Mouse (Mus musculus) ES-E14 (cell line): ENCODE measurements around the gene Olfr904. TPM values are rescaled to one million over a fixed set of nuclear protein-coding genes. Genes with fewer than 3 reads are reported as not detected.
"Not testable (repeated sequence)": the region's sequence is repeated elsewhere in the genome, so short reads cannot be mapped to it uniquely, and the experiment has no call there.

Source experiments
- DNase-seq: peaks from one replicate; pipeline ENCODE4 v3.0.0-alpha.2; 2013; ENCODE audit warnings: low read depth, low spot score
- H3K27ac ChIP-seq: 2 replicates; pipeline ENCODE4 v1.5.1; 2012; ENCODE audit warnings: low read depth, mild to moderate bottlenecking, low read length, moderate library complexity, mixed read lengths; ENCODE audit not compliant: poor library complexity, insufficient read depth, severe bottlenecking
- H3K36me3 ChIP-seq: 2 replicates; pipeline ENCODE4 v1.6.1; 2012; ENCODE audit warnings: mild to moderate bottlenecking, low read length, moderate library complexity, mixed read lengths; ENCODE audit not compliant: control insufficient read depth, poor library complexity, insufficient read depth, severe bottlenecking
- H3K4me1 ChIP-seq, 2 experiments: fragments of 150-350 bp in 1 of 2; sonication (generic) in 1 of 2; 2 replicates each; pipeline ENCODE4 v1.6.1; 2012; ENCODE audit warnings: low read length in 2 of 2, mild to moderate bottlenecking in 1 of 2, mixed read lengths in 1 of 2; ENCODE audit not compliant: control insufficient read depth in 2 of 2, insufficient read depth in 2 of 2, poor library complexity in 1 of 2
- H3K4me3 ChIP-seq, 2 experiments: fragments of 150-350 bp in 1 of 2; sonication (generic) in 1 of 2; 2 replicates each; pipeline ENCODE4 v1.5.1; 2012; ENCODE audit warnings: low read length in 2 of 2, low read depth in 1 of 2, mild to moderate bottlenecking in 1 of 2, mixed read lengths in 1 of 2; ENCODE audit not compliant: insufficient read depth in 1 of 2, poor library complexity in 1 of 2, severe bottlenecking in 1 of 2
- H3K9ac ChIP-seq: 2 replicates; pipeline ENCODE4 v1.6.1; 2012; ENCODE audit warnings: low read depth, mild to moderate bottlenecking, low read length, mixed read lengths; ENCODE audit not compliant: poor library complexity, insufficient read depth, severe bottlenecking
- H3K9me3 ChIP-seq: fragments of 150-350 bp; sonication (generic); 2 replicates; pipeline ENCODE4 v1.6.1; 2012; ENCODE audit warnings: low read depth, mild to moderate bottlenecking, low read length; ENCODE audit not compliant: control insufficient read depth, insufficient read depth
- CHD2 ChIP-seq: IDR thresholded peaks from 2 replicates; pipeline ENCODE4 v1.6.1; 2014; ENCODE audit warnings: mild to moderate bottlenecking, low read depth, low read length, inconsistent platforms
- HCFC1 ChIP-seq: IDR thresholded peaks from 2 replicates; pipeline ENCODE4 v1.6.1; 2012; ENCODE audit warnings: low read length, inconsistent platforms, borderline replicate concordance; ENCODE audit not compliant: insufficient read depth
- MAFK ChIP-seq: IDR thresholded peaks from 2 replicates; pipeline ENCODE4 v1.6.1; 2014; ENCODE audit warnings: mild to moderate bottlenecking, low read depth, low read length, inconsistent platforms; ENCODE audit not compliant: insufficient read depth
- ZC3H11A ChIP-seq: IDR thresholded peaks from 2 replicates; pipeline ENCODE4 v1.6.1; 2012; ENCODE audit warnings: low read depth, mild to moderate bottlenecking, inconsistent platforms, low read length, borderline replicate concordance
- ZNF384 ChIP-seq: IDR thresholded peaks from 2 replicates; pipeline ENCODE4 v1.6.1; 2012; ENCODE audit warnings: low read depth, low read length, inconsistent platforms
- in situ Hi-C, 2 experiments: fragments of 600-800 bp; cut with MboI; formaldehyde crosslinking; loops; one replicate each; pipeline ENCODE4 v1.15.1; 2025; ENCODE audit warnings: low sequenced_read_pairs in 2 of 2, inconsistent platforms in 1 of 2; ENCODE audit not compliant: unreplicated experiment in 2 of 2
- total RNA-seq: library from RNA; depleted of rRNA; stranded (reverse); fragments of 300-350 nt; gene quantifications from 2 replicates; pipeline ENCODE4 v1.2.3, GENCODE M21; 2012; rRNA removed

The Olfr904 gene
- not detected in 2 replicates for total RNA-seq

DNA sequence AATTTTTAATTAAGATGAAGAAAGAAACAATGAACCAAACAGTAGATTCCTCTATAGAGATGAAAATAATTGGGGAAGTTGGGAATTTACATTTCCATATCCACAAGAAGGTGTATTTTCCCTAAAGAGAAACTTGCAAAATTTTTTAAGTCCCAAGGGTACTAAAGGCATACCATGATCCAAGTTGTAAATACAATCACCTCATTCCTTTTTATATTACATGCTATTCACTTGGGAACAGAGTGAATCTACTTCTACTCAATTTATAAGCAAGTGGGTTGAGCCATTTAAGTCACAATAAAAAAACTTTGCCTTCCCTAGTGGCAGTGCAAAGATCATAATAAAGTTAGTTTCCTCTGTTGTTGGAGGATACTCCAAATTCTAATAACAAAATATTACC, at the start of gene Olfr904:
Gene Olfr904, plus strand, starts transcription at position 301 of the 400 bp plus-strand sequence.
- H3K9ac ChIP-seq, result no peak within 1 kb of the TSS
- no peak within 1 kb of the TSS for H3K4me3 ChIP-seq
- H3K27ac ChIP-seq, result no peak within 1 kb of the TSS
- H3K4me1 ChIP-seq, result no peaks in the 10 kb centered on the region
- H3K9me3 ChIP-seq, result no peaks in the 10 kb centered on the region
- H3K36me3 ChIP-seq, result no peaks in the 10 kb centered on the region
- no peak for TF ChIP-seq ZNF384
- no peak for TF ChIP-seq HCFC1
- TF ChIP-seq ZC3H11A, result no peak
- no peak for TF ChIP-seq CHD2
- TF ChIP-seq MAFK, result no peak
- DNase-seq, result no peak
- in situ Hi-C loops, result no loop called here

DNA sequence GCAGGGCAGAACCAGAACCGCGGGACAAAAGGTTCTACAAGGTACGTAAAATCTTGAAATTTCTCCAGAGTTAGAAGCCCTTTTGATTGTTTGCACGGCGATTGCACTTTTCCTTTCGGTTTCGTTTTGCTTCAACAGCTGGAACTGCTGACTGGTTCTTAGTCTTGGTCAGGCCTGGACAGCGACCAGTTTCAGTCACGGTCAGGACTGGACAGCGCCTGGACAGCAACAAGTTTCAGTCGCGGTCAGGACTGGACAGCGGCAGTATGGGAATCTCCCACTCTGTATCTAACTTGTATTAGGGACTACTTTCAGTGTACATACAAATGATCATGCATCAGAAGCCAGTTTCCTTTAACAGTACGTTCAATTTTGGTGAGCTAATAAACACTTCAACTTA, 49.4 kb upstream of the Olfr904 start:
- DNase-seq, in situ Hi-C loops, H3K4me1 ChIP-seq, H3K9ac ChIP-seq, H3K27ac ChIP-seq, H3K4me3 ChIP-seq, H3K36me3 ChIP-seq, H3K9me3 ChIP-seq: not testable (repeated sequence)

DNA sequence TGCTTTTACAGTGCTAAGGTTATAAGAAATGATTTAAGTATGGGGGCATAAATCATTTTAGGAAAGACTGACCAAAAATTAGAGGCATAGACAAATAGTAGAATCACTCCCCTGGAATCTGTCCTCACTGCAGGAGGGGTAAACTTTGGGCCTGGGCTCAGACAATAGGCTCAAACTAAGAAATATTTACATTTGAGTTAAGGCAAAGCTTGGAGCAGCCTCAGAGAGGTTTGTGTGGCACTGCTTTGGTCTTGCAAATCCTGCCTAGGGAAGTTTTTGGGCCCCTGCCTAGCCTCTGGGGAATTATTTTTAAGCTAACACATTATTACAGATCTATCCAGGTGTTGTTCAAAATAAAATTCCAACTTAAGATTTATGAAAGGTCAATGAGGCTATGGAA, 39.1 kb upstream of the Olfr904 start:
- Histone ChIP-seq H3K36me3 (no peaks in the 10 kb centered on the region), H3K9ac (no peak overlapping the region), H3K4me1 (no peaks in the 10 kb centered on the region), H3K4me3 (no peak overlapping the region), H3K9me3 (peaks cover 4% of the 10 kb centered on the region; the same call in 1 of the 2 replicates), H3K27ac (peak overlapping the region; percentile 40; the same call in 1 of the 2 replicates)
- TF ChIP-seq ZC3H11A, result no peak
- TF ChIP-seq MAFK, result no peak
- no peak for DNase-seq
- in situ Hi-C loops, result no loop called here

DNA sequence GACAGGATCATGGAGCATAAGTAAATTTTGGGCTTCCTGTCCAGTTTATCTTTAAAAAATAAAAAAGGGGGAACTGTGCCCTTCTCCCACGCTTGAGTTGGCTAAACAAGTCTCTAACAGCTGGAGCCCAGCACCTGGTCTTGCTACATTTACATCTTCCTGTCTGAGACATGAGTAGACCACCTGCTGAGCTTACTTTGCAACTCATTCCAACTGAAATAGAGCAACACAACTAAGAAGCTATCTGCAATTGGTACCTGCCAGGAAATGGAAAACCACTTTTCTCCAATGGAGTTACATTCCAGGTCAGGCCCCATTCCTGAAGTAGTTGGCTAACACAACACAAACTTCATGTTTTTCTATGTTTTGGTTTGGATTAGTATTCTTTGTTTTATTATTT, 35.9 kb upstream of the Olfr904 start:
- H3K27ac ChIP-seq, result no peak overlapping the region
- TF ChIP-seq ZNF384, result no peak
- TF ChIP-seq ZC3H11A, result no peak
- no peak for TF ChIP-seq HCFC1
- no peak for TF ChIP-seq MAFK
- TF ChIP-seq CHD2, result no peak
- in situ Hi-C loops, result no loop called here
- H3K9me3 ChIP-seq, result no peaks in the 10 kb centered on the region
- H3K4me1 ChIP-seq, result no peaks in the 10 kb centered on the region
- H3K4me3 ChIP-seq, result no peak overlapping the region
- H3K36me3 ChIP-seq, result no peaks in the 10 kb centered on the region
- no peak for DNase-seq
- no peak overlapping the region for H3K9ac ChIP-seq

DNA sequence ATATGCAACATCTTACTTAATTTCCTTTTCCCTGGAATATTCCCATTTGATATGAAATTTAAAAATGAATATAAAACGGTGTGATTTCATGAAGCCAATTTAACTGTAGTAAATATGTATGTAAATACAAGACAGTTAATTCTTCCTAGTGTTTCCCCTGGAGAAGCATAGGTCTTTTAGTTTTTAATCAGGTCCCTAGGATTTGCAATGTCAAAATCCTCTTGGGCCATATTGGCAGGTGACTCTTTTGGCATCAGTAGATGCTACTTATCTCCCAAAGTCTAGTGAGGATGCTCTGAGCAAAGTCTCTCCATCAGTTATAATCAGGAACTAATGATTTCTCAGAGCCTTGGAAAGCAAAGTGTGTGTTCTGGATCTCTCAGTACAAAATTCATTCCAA, 33.8 kb upstream of the Olfr904 start, which contains the start of gene Olfr901:
Gene Olfr901, plus strand, starts transcription at position 301 of the 400 bp plus-strand sequence.
- Histone ChIP-seq H3K36me3 (no peaks in the 10 kb centered on the region), H3K9me3 (no peaks in the 10 kb centered on the region), H3K27ac (no peak within 1 kb of the TSS), H3K4me3 (no peak within 1 kb of the TSS), H3K9ac (no peak within 1 kb of the TSS), H3K4me1 (no peaks in the 10 kb centered on the region)
- no peak for DNase-seq
- no peak for TF ChIP-seq CHD2
- no peak for TF ChIP-seq ZNF384
- TF ChIP-seq HCFC1, result no peak
- TF ChIP-seq MAFK, result no peak
- in situ Hi-C loops, result no loop called here
